Mouse (Mus musculus) heart, embryonic 10.5 days (tissue): ENCODE measurements around the gene Mrpl16. TPM values are rescaled to one million over a fixed set of nuclear protein-coding genes. Genes with fewer than 3 reads are reported as not detected.

Experiments used
- DNase-seq: peaks from one replicate; pipeline ENCODE4 v3.0.0-alpha.2; 2017; ENCODE audit warnings: low spot score
- H3K27ac ChIP-seq: fragments of 300-500 bp; sonication (generic); 2 replicates; pipeline ENCODE4 v1.5.1; 2016; ENCODE audit warnings: mild to moderate bottlenecking
- H3K27me3 ChIP-seq: fragments of 300-500 bp; sonication (generic); 2 replicates; pipeline ENCODE4 v1.6.1; 2016; ENCODE audit warnings: mild to moderate bottlenecking; ENCODE audit not compliant: poor library complexity, insufficient read depth, severe bottlenecking
- H3K36me3 ChIP-seq: fragments of 300-500 bp; sonication (generic); 2 replicates; pipeline ENCODE4 v1.6.1; 2016; ENCODE audit warnings: mild to moderate bottlenecking, moderate library complexity
- H3K4me1 ChIP-seq: fragments of 300-500 bp; sonication (generic); 2 replicates; pipeline ENCODE4 v1.6.1; 2016; ENCODE audit warnings: mild to moderate bottlenecking
- H3K4me3 ChIP-seq: fragments of 300-500 bp; sonication (generic); 2 replicates; pipeline ENCODE4 v1.5.1; 2016; ENCODE audit warnings: mild to moderate bottlenecking, moderate library complexity
- H3K9me3 ChIP-seq: fragments of 300-500 bp; sonication (generic); 2 replicates; pipeline ENCODE4 v1.6.1; 2016; ENCODE audit warnings: mild to moderate bottlenecking, moderate library complexity
- WGBS: fragments of 180-500 bp; shearing (Covaris S2); methylation state at CpG from one replicate; pipeline ENCODE4 v1.1.7; 2016; 5-methylcytosine and 5-hydroxymethylcytosine counted together
- polyA plus RNA-seq: library from polyadenylated mRNA; unstranded; fragments of >200 nt; fragmentation: Nextera tagmentation; extraction: Ambion mirVana; gene quantifications from 2 replicates; pipeline ENCODE4 v1.2.1, GENCODE M21; 2016

Mrpl16 gene
- polyA plus RNA-seq, 1 experiment from 2014 or later, result 73.0 TPM

GRCm38 (mm10) chr19:11823346-11824065, 53.3 kb downstream of the Mrpl16 start:
- H3K4me3 ChIP-seq, result no peak overlapping the region
- no peaks in the 10 kb centered on the region for H3K9me3 ChIP-seq
- peaks cover 11% of the 10 kb centered on the region; the same call in 1 of the 2 replicates for H3K4me1 ChIP-seq
- 35% methylated on average over 4 of the region's 4 CpGs for WGBS
- H3K27me3 ChIP-seq, result 0 out of 2 replicates have a peak, but pooled peaks cover under 1% of the 10 kb centered on the region
- DNase-seq, result no peak
- no peak overlapping the region for H3K27ac ChIP-seq
- no peaks in the 10 kb centered on the region for H3K36me3 ChIP-seq

Other genes starting within 250 kb of the Mrpl16 start
- gene Ms4a4d, start 233.6 kb upstream of the Mrpl16 start, polyA plus RNA-seq, result 1.0 and 1.1 TPM in 2 replicates
- gene Ms4a6d, start 165.5 kb upstream of the Mrpl16 start, polyA plus RNA-seq, result 0.41 and 0.48 TPM in 2 replicates
- gene Ms4a2, start 146.7 kb upstream of the Mrpl16 start, polyA plus RNA-seq, result 0.16 and 0.31 TPM in 2 replicates
- not detected in 2 replicates for gene Ms4a3, start 129.5 kb upstream of the Mrpl16 start, polyA plus RNA-seq
- gene Oosp2, start 109.8 kb upstream of the Mrpl16 start, polyA plus RNA-seq, result not detected in 2 replicates
- not detected in 2 replicates for gene Oosp1, start 79.2 kb upstream of the Mrpl16 start, polyA plus RNA-seq
- not detected in 2 replicates for gene Oosp3, start 73.3 kb upstream of the Mrpl16 start, polyA plus RNA-seq
- gene Gif, start 22.8 kb upstream of the Mrpl16 start, polyA plus RNA-seq, result not detected in 2 replicates
- gene Stx3, start 49.0 kb downstream of the Mrpl16 start, polyA plus RNA-seq, result 7.5 and 11.6 TPM in 2 replicates
- gene Olfr1417, start 68.8 kb downstream of the Mrpl16 start, polyA plus RNA-seq, result not detected in 2 replicates
- not detected in 2 replicates for gene Olfr1418, start 90.7 kb downstream of the Mrpl16 start, polyA plus RNA-seq
- gene Olfr1419, start 104.7 kb downstream of the Mrpl16 start, polyA plus RNA-seq, result not detected in 2 replicates
- 0.06 and 0.11 TPM in 2 replicates for gene Olfr1420, start 116.2 kb downstream of the Mrpl16 start, polyA plus RNA-seq
- gene Patl1, start 142.0 kb downstream of the Mrpl16 start, polyA plus RNA-seq, result 19.8 and 20.6 TPM in 2 replicates
- gene Osbp, start 195.6 kb downstream of the Mrpl16 start, polyA plus RNA-seq, result 4.7 and 5.8 TPM in 2 replicates